Mouse (Mus musculus) midbrain, embryonic 15.5 days (tissue): Measurements from ENCODE around the gene Nqo1. TPM values are rescaled to one million over a fixed set of nuclear protein-coding genes. Genes with fewer than 3 reads are reported as not detected.

Source experiments
- ATAC-seq: fragments of 200-750 bp; cut with Nextera tagmentation; replicated peaks from 2 replicates; pipeline ENCODE4 v1.8.0; 2017; ENCODE audit warnings: moderate TSS enrichment
- H3K27ac ChIP-seq: fragments of 300-500 bp; sonication (generic); 2 replicates; pipeline ENCODE4 v1.5.1; 2015; ENCODE audit warnings: mild to moderate bottlenecking, inconsistent platforms
- H3K27me3 ChIP-seq: fragments of 300-500 bp; sonication (generic); replicated peaks from 2 replicates; pipeline ENCODE4 v1.6.1; 2015; ENCODE audit warnings: inconsistent platforms
- H3K36me3 ChIP-seq: fragments of 300-500 bp; sonication (generic); replicated peaks from 2 replicates; pipeline ENCODE4 v1.6.1; 2015; ENCODE audit warnings: inconsistent platforms
- H3K4me1 ChIP-seq: fragments of 300-500 bp; sonication (generic); 2 replicates; pipeline ENCODE4 v1.6.1; 2015; ENCODE audit warnings: inconsistent platforms
- H3K4me2 ChIP-seq: fragments of 300-500 bp; sonication (generic); 2 replicates; pipeline ENCODE4 v1.6.1; 2015; ENCODE audit warnings: inconsistent platforms, mild to moderate bottlenecking, moderate library complexity
- H3K4me3 ChIP-seq: fragments of 300-500 bp; sonication (generic); 2 replicates; pipeline ENCODE4 v1.5.1; 2015; ENCODE audit warnings: mild to moderate bottlenecking, inconsistent platforms
- H3K9ac ChIP-seq: fragments of 300-500 bp; sonication (generic); 2 replicates; pipeline ENCODE4 v1.6.1; 2015; ENCODE audit warnings: mild to moderate bottlenecking, inconsistent platforms
- H3K9me3 ChIP-seq: fragments of 300-500 bp; sonication (generic); 2 replicates; pipeline ENCODE4 v1.6.1; 2016; ENCODE audit warnings: inconsistent platforms
- whole genome bisulfite sequencing: fragments of 180-500 bp; shearing (Covaris S2); methylation state at CpG from one replicate; pipeline ENCODE4 v1.1.7; 2015; ENCODE audit warnings: mixed read lengths; 5-methylcytosine and 5-hydroxymethylcytosine counted together
- polyA plus RNA-seq: library from polyadenylated mRNA; unstranded; fragments of >200 nt; fragmentation: Nextera tagmentation; extraction: Ambion mirVana; gene quantifications from 2 replicates; pipeline ENCODE4 v1.2.1, GENCODE M21; 2015

Gene Nqo1
- polyA plus RNA-seq: 4.1 and 5.5 TPM in 2 replicates

GRCm38 (mm10) chr8:107403038-107403781 lies at the start of gene Nqo1:
Gene Nqo1 (minus strand): TSS chr8:107403206.
- H3K9ac ChIP-seq: no peak within 1 kb of the TSS
- no peak within 1 kb of the TSS for H3K27ac ChIP-seq
- 10% methylated on average over 22 of the region's 22 CpGs for WGBS
- peak within 1 kb of the TSS; percentile 32 for H3K4me3 ChIP-seq
- H3K4me1 ChIP-seq: peaks cover 14% of the 10 kb centered on the region
- peak; percentile 97 for ATAC-seq
- no peaks in the 10 kb centered on the region for H3K36me3 ChIP-seq
- no peaks in the 10 kb centered on the region for H3K27me3 ChIP-seq
- no peaks in the 10 kb centered on the region for H3K9me3 ChIP-seq
- peak within 1 kb of the TSS; percentile 51 for H3K4me2 ChIP-seq

GRCm38 (mm10) chr8:107451414-107452066 lies 48.5 kb upstream of the Nqo1 start:
- Histone ChIP-seq H3K4me3 (no peak overlapping the region), H3K27me3 (no peaks in the 10 kb centered on the region), H3K9ac (no peak overlapping the region), H3K27ac (no peak overlapping the region), H3K9me3 (no peaks in the 10 kb centered on the region), H3K36me3 (no peaks in the 10 kb centered on the region), H3K4me1 (no peaks in the 10 kb centered on the region), H3K4me2 (no peak overlapping the region)
- ATAC-seq: no peak
- 85% methylated on average over 13 of the region's 13 CpGs for WGBS

GRCm38 (mm10) chr8:107449655-107450054 lies 46.6 kb upstream of the Nqo1 start:
- ATAC-seq: no peak
- Histone ChIP-seq H3K27ac (no peak overlapping the region), H3K9ac (no peak overlapping the region), H3K4me3 (no peak overlapping the region), H3K27me3 (no peaks in the 10 kb centered on the region), H3K9me3 (no peaks in the 10 kb centered on the region), H3K36me3 (no peaks in the 10 kb centered on the region), H3K4me1 (no peaks in the 10 kb centered on the region), H3K4me2 (no peak overlapping the region)
- 80% methylated on average over 6 of the region's 6 CpGs for WGBS

GRCm38 (mm10) chr8:107449130-107449529 lies 46.1 kb upstream of the Nqo1 start:
- H3K4me1 ChIP-seq: no peaks in the 10 kb centered on the region
- H3K27me3 ChIP-seq: no peaks in the 10 kb centered on the region
- no peak overlapping the region for H3K4me2 ChIP-seq
- WGBS: 27% methylated on average over 8 of the region's 8 CpGs
- ATAC-seq: no peak
- H3K36me3 ChIP-seq: no peaks in the 10 kb centered on the region
- no peak overlapping the region for H3K9ac ChIP-seq
- no peak overlapping the region for H3K27ac ChIP-seq
- no peak overlapping the region for H3K4me3 ChIP-seq
- no peaks in the 10 kb centered on the region for H3K9me3 ChIP-seq

GRCm38 (mm10) chr8:107448382-107448889 lies 45.4 kb upstream of the Nqo1 start:
- Histone ChIP-seq H3K27ac (no peak overlapping the region), H3K9me3 (no peaks in the 10 kb centered on the region), H3K4me1 (no peaks in the 10 kb centered on the region), H3K4me3 (no peak overlapping the region), H3K4me2 (no peak overlapping the region), H3K36me3 (no peaks in the 10 kb centered on the region), H3K9ac (no peak overlapping the region), H3K27me3 (no peaks in the 10 kb centered on the region)
- ATAC-seq: no peak
- WGBS: 71% methylated on average over 4 of the region's 4 CpGs

- ATAC-seq: no peak
- no peaks in the 10 kb centered on the region for H3K4me1 ChIP-seq
- H3K9ac ChIP-seq: no peak overlapping the region
- no peak overlapping the region for H3K4me3 ChIP-seq
- no peaks in the 10 kb centered on the region for H3K9me3 ChIP-seq
- H3K27ac ChIP-seq: no peak overlapping the region
- no peak overlapping the region for H3K4me2 ChIP-seq
- no peaks in the 10 kb centered on the region for H3K36me3 ChIP-seq
- H3K27me3 ChIP-seq: no peaks in the 10 kb centered on the region
These were observed 44.7 kb upstream of the Nqo1 start for GRCm38 (mm10) chr8:107447713-107448112.

- Histone ChIP-seq H3K4me2 (no peak overlapping the region), H3K4me1 (no peaks in the 10 kb centered on the region), H3K36me3 (no peaks in the 10 kb centered on the region), H3K9me3 (no peaks in the 10 kb centered on the region), H3K27ac (no peak overlapping the region), H3K27me3 (no peaks in the 10 kb centered on the region), H3K4me3 (no peak overlapping the region), H3K9ac (no peak overlapping the region)
- 85% methylated on average over 3 of the region's 3 CpGs for WGBS
- no peak for ATAC-seq
These were observed 41.6 kb upstream of the Nqo1 start for GRCm38 (mm10) chr8:107444626-107445025.

- H3K36me3 ChIP-seq: no peaks in the 10 kb centered on the region
- ATAC-seq: no peak
- no peaks in the 10 kb centered on the region for H3K27me3 ChIP-seq
- no peak overlapping the region for H3K27ac ChIP-seq
- no peaks in the 10 kb centered on the region for H3K9me3 ChIP-seq
- WGBS: 90% methylated on average over 3 of the region's 3 CpGs
- no peak overlapping the region for H3K9ac ChIP-seq
- no peak overlapping the region for H3K4me2 ChIP-seq
- H3K4me1 ChIP-seq: peaks cover 18% of the 10 kb centered on the region
- H3K4me3 ChIP-seq: no peak overlapping the region
These were observed 37.0 kb upstream of the Nqo1 start for GRCm38 (mm10) chr8:107439880-107440625.

GRCm38 (mm10) chr8:107437711-107438110 lies 34.7 kb upstream of the Nqo1 start:
- 75% methylated on average over 2 of the region's 2 CpGs for WGBS
- Histone ChIP-seq H3K4me2 (0 out of 2 replicates have a peak overlapping the region, but pooled peaks have one; percentile 80), H3K9ac (no peak overlapping the region), H3K4me3 (no peak overlapping the region), H3K27ac (no peak overlapping the region), H3K4me1 (peaks cover 18% of the 10 kb centered on the region), H3K27me3 (no peaks in the 10 kb centered on the region), H3K36me3 (no peaks in the 10 kb centered on the region), H3K9me3 (no peaks in the 10 kb centered on the region)
- ATAC-seq: no peak

- Histone ChIP-seq H3K9ac (peak overlapping the region; percentile 68), H3K4me1 (peaks cover 18% of the 10 kb centered on the region), H3K4me3 (peak overlapping the region; percentile 77), H3K9me3 (no peaks in the 10 kb centered on the region), H3K4me2 (peak overlapping the region; percentile 80), H3K36me3 (no peaks in the 10 kb centered on the region), H3K27me3 (no peaks in the 10 kb centered on the region), H3K27ac (peak overlapping the region; percentile 79)
- ATAC-seq: peak; percentile 37; the same call in 1 of the 2 replicates
- 6% methylated on average over 16 of the region's 16 CpGs for WGBS
These were observed 33.9 kb upstream of the Nqo1 start for GRCm38 (mm10) chr8:107436841-107437421.

- H3K27ac ChIP-seq: peak within 1 kb of the TSS; percentile 79
- H3K4me2 ChIP-seq: peak within 1 kb of the TSS; percentile 80
- H3K36me3 ChIP-seq: no peaks in the 10 kb centered on the region
- H3K4me1 ChIP-seq: peaks cover 18% of the 10 kb centered on the region
- under 1% methylated on average over 52 of the region's 81 CpGs for WGBS
- no peaks in the 10 kb centered on the region for H3K9me3 ChIP-seq
- H3K9ac ChIP-seq: peak within 1 kb of the TSS; percentile 68
- peak within 1 kb of the TSS; percentile 77 for H3K4me3 ChIP-seq
- ATAC-seq: peak; percentile 91
- H3K27me3 ChIP-seq: no peaks in the 10 kb centered on the region
These were observed 33.2 kb upstream of the Nqo1 start, which contains the start of gene Wwp2 for GRCm38 (mm10) chr8:107435962-107436831. Gene Wwp2 (plus strand): TSS chr8:107436365.
